ENCODE assay signal across 24 mouse cellular contexts in the genomic region with DNA sequence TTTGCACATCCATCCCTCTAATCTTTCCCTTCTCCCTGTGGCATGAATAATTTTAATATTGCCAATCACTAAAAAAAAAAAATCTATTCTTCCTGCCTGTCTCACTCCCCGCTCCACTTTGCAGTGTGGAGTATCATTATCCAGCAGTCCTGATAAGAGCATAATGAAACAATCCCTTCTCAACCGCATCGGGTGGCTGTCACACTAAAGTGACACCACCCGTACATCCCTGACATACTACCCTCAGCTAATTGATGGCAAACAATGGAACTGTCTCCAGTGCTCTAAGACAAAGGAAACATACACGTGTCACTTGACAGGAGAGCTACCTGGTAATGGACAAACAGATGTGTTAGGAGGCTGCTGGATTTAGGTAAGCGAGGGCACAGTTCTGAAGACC.
DNase-seq lines count a peak whose midpoint lies in the region; ATAC-seq lines count a peak whose summit lies in the region.
"Had no signal": no experiment of that assay in that cellular context is flagged by ENCODE, and none has a peak within 500 bp of the region (broad histone marks: within the 10 kb centered on the region; RNA-seq: fewer than 3 reads in every experiment).

No protein-coding gene starts in this region.

- no peaks in the 10 kb centered on the region for H3K27me3 ChIP-seq in forebrain, embryonic 11.5 days (ENCODE audit: control insufficient read depth, insufficient read depth, low read length)
- peaks cover 53% of the 10 kb centered on the region for H3K27me3 ChIP-seq in forebrain, embryonic 10.5 days (ENCODE audit: poor library complexity, severe bottlenecking)
- H3K27me3 ChIP-seq in midbrain, embryonic 13.5 days: peaks cover 20% of the 10 kb centered on the region
- peaks cover 6% of the 10 kb centered on the region; the same call in 1 of the 2 replicates for H3K27me3 ChIP-seq in midbrain, embryonic 11.5 days (ENCODE audit: control insufficient read depth, insufficient read depth, low read length)
- no peaks in the 10 kb centered on the region for H3K27me3 ChIP-seq in hindbrain, embryonic 14.5 days (ENCODE audit: control insufficient read depth, insufficient read depth, low read length)
- H3K27me3 ChIP-seq: liver, embryonic 15.5 days; lung, embryonic 15.5 days had no signal

- no peak for ATAC-seq in forebrain, embryonic 11.5 days (replicated peaks; ENCODE audit: low FRiP score)
- peak; percentile 73 for ATAC-seq in midbrain, embryonic 13.5 days
- ATAC-seq in midbrain, embryonic 11.5 days (ENCODE audit: low FRiP score): no peak; the same call in 1 of the 2 replicates
- ATAC-seq in hindbrain, embryonic 14.5 days (ENCODE audit: low FRiP score): no peak
- ATAC-seq: activated CD4-positive, CD25-positive, alpha-beta regulatory T cell, adult 4 months had no signal

- H3K27ac ChIP-seq in forebrain, embryonic 11.5 days (ENCODE audit: low read depth, low read length): peak overlapping the region; percentile 27; the same call in 1 of the 2 replicates
- no peak overlapping the region for H3K27ac ChIP-seq in forebrain, embryonic 10.5 days
- peak overlapping the region; percentile 27; the same call in 1 of the 2 replicates for H3K27ac ChIP-seq in midbrain, embryonic 13.5 days
- no peak overlapping the region for H3K27ac ChIP-seq in midbrain, embryonic 11.5 days (ENCODE audit: low read depth, low read length)
- peak overlapping the region; percentile 10 for H3K27ac ChIP-seq in hindbrain, embryonic 14.5 days
- H3K27ac ChIP-seq: heart, adult 2 months; kidney, postnatal 0 days; limb, embryonic 10.5 days; liver, embryonic 15.5 days; lung, embryonic 15.5 days; macrophage; stomach, postnatal 0 days had no signal

- no peak overlapping the region for H3K4me3 ChIP-seq in forebrain, embryonic 11.5 days (ENCODE audit: low read depth, low read length)
- H3K4me3 ChIP-seq in forebrain, embryonic 10.5 days: no peak overlapping the region
- H3K4me3 ChIP-seq in midbrain, embryonic 13.5 days (replicated peaks): no peak overlapping the region
- H3K4me3 ChIP-seq in midbrain, embryonic 11.5 days (ENCODE audit: low read depth, low read length): no peak overlapping the region
- H3K4me3 ChIP-seq in hindbrain, embryonic 14.5 days (replicated peaks; ENCODE audit: low read length): no peak overlapping the region
- H3K4me3 ChIP-seq: heart, adult 2 months; limb, embryonic 10.5 days; liver, embryonic 15.5 days; lung, embryonic 15.5 days had no signal

- H3K4me1 ChIP-seq in forebrain, embryonic 11.5 days (replicated peaks; ENCODE audit: control insufficient read depth, insufficient read depth, low read length): no peaks in the 10 kb centered on the region; the same call in 1 of the 2 replicates
- H3K4me1 ChIP-seq in forebrain, embryonic 10.5 days: peaks cover 60% of the 10 kb centered on the region
- peaks cover 37% of the 10 kb centered on the region for H3K4me1 ChIP-seq in midbrain, embryonic 13.5 days (replicated peaks)
- H3K4me1 ChIP-seq in midbrain, embryonic 11.5 days (ENCODE audit: control insufficient read depth, insufficient read depth, low read length): peaks cover 25% of the 10 kb centered on the region
- H3K4me1 ChIP-seq in hindbrain, embryonic 14.5 days (replicated peaks; ENCODE audit: control insufficient read depth, insufficient read depth, low read length): peaks cover 17% of the 10 kb centered on the region; the same call in 1 of the 2 replicates
- H3K4me1 ChIP-seq: liver, embryonic 15.5 days; lung, embryonic 15.5 days had no signal

- H3K36me3 ChIP-seq in forebrain, embryonic 11.5 days (ENCODE audit: control insufficient read depth, insufficient read depth, low read length): no peaks in the 10 kb centered on the region
- H3K36me3 ChIP-seq in forebrain, embryonic 10.5 days (replicated peaks): no peaks in the 10 kb centered on the region
- no peaks in the 10 kb centered on the region for H3K36me3 ChIP-seq in midbrain, embryonic 13.5 days
- no peaks in the 10 kb centered on the region for H3K36me3 ChIP-seq in midbrain, embryonic 11.5 days (ENCODE audit: control insufficient read depth, insufficient read depth, low read length)
- H3K36me3 ChIP-seq in hindbrain, embryonic 14.5 days (replicated peaks; ENCODE audit: control insufficient read depth, insufficient read depth): no peaks in the 10 kb centered on the region
- H3K36me3 ChIP-seq: limb, embryonic 10.5 days; liver, embryonic 15.5 days; lung, embryonic 15.5 days had no signal

- no peaks in the 10 kb centered on the region for H3K9me3 ChIP-seq in forebrain, embryonic 11.5 days (ENCODE audit: control insufficient read depth, low read length)
- no peaks in the 10 kb centered on the region for H3K9me3 ChIP-seq in forebrain, embryonic 10.5 days
- H3K9me3 ChIP-seq in midbrain, embryonic 13.5 days: no peaks in the 10 kb centered on the region
- no peaks in the 10 kb centered on the region for H3K9me3 ChIP-seq in midbrain, embryonic 11.5 days (ENCODE audit: control insufficient read depth, low read length)
- H3K9me3 ChIP-seq in hindbrain, embryonic 14.5 days (ENCODE audit: control insufficient read depth, low read length): no peaks in the 10 kb centered on the region
- H3K9me3 ChIP-seq: limb, embryonic 10.5 days; liver, embryonic 15.5 days; lung, embryonic 15.5 days had no signal

- H3K4me2 ChIP-seq in forebrain, embryonic 11.5 days (ENCODE audit: low read depth, low read length, severe bottlenecking): no peak overlapping the region
- no peak overlapping the region for H3K4me2 ChIP-seq in midbrain, embryonic 13.5 days (replicated peaks)
- H3K4me2 ChIP-seq in midbrain, embryonic 11.5 days: no peak overlapping the region
- H3K4me2 ChIP-seq in hindbrain, embryonic 14.5 days (replicated peaks): no peak overlapping the region
- H3K4me2 ChIP-seq: liver, embryonic 15.5 days; lung, embryonic 15.5 days had no signal

- intact Hi-C loops in left cerebral cortex, postnatal 4 days (cut with DNase I): no loop called here

- no peak for DNase-seq in forebrain, embryonic 11.5 days (ENCODE audit: low spot score)
- DNase-seq in forebrain, embryonic 10.5 days (ENCODE audit: extremely low spot score, low spot score): no peak
- no peak for DNase-seq in midbrain, embryonic 11.5 days (ENCODE audit: low spot score, missing footprints)
- DNase-seq in hindbrain, embryonic 14.5 days (ENCODE audit: low spot score): no peak
- DNase-seq in cerebellum, adult 8-10 months: no peak
- no peak for DNase-seq in left cerebral cortex, postnatal 4 days
- no peak for DNase-seq in gastrocnemius, postnatal 4 days (ENCODE audit: low spot score in 2 of 2)
- DNase-seq: adrenal gland, adult 8-10 months; cerebellum, adult 18-20 months; cerebellum, postnatal 25 days; gastrocnemius, postnatal 10 days; heart, adult 2 months; kidney, adult 11 months; liver; thymus, adult 2 months; thymus, postnatal 4 days had no signal

- WGBS in forebrain, embryonic 11.5 days: 50% methylated on average over 6 of the region's 6 CpGs
- WGBS in forebrain, embryonic 10.5 days: 63% methylated on average over 6 of the region's 6 CpGs
- WGBS in midbrain, embryonic 13.5 days: 36% methylated on average over 6 of the region's 6 CpGs
- 50% methylated on average over 6 of the region's 6 CpGs for WGBS in midbrain, embryonic 11.5 days
- WGBS in hindbrain, embryonic 14.5 days: 33% methylated on average over 6 of the region's 6 CpGs

- H3K9ac ChIP-seq in forebrain, embryonic 11.5 days (ENCODE audit: low read length): no peak overlapping the region
- no peak overlapping the region for H3K9ac ChIP-seq in midbrain, embryonic 13.5 days (replicated peaks)
- H3K9ac ChIP-seq in midbrain, embryonic 11.5 days (ENCODE audit: low read length): no peak overlapping the region
- no peak overlapping the region for H3K9ac ChIP-seq in hindbrain, embryonic 14.5 days
- H3K9ac ChIP-seq: liver, embryonic 15.5 days; lung, embryonic 15.5 days had no signal

Comparison
In these comparisons a context has a peak if more than half of its experiments do, and no peak if none do; other contexts are left out.
1. H3K27ac ChIP-seq: peak in forebrain, embryonic 11.5 days (single experiment), midbrain, embryonic 13.5 days (single experiment) and hindbrain, embryonic 14.5 days (single experiment); none in forebrain, embryonic 10.5 days (single experiment) and midbrain, embryonic 11.5 days (single experiment).